Mouse (Mus musculus) CD4-positive helper T cell, adult 2 months (primary cell): ENCODE results near the gene Akt3.

Experiments used
- DNase-seq: peaks from one replicate; pipeline ENCODE4 v3.0.0-alpha.2; 2012; ENCODE audit warnings: low read depth, missing footprints, low spot score

Gene Akt3

GRCm38 (mm10) chr1:177051366-177051963, 206.5 kb downstream of the Akt3 start:
- DNase-seq, result no peak

GRCm38 (mm10) chr1:177048773-177049172, 209.2 kb downstream of the Akt3 start:
- no peak for DNase-seq

GRCm38 (mm10) chr1:177046963-177047362, 211.0 kb downstream of the Akt3 start:
- DNase-seq, result no peak

GRCm38 (mm10) chr1:177045885-177046284, 212.1 kb downstream of the Akt3 start:
- DNase-seq, result no peak

GRCm38 (mm10) chr1:177040058-177040457, 217.9 kb downstream of the Akt3 start:
- no peak for DNase-seq

GRCm38 (mm10) chr1:177039093-177039674, 218.8 kb downstream of the Akt3 start:
- no peak for DNase-seq

- DNase-seq, result no peak
These were observed 219.6 kb downstream of the Akt3 start for GRCm38 (mm10) chr1:177038383-177038782.

- DNase-seq, result no peak
These were observed 222.5 kb downstream of the Akt3 start for GRCm38 (mm10) chr1:177035460-177035859.

- no peak for DNase-seq
These were observed 225.8 kb downstream of the Akt3 start for GRCm38 (mm10) chr1:177032233-177032632.

GRCm38 (mm10) chr1:177031196-177031595, 226.8 kb downstream of the Akt3 start:
- DNase-seq, result no peak

GRCm38 (mm10) chr1:177030669-177031068, 227.3 kb downstream of the Akt3 start:
- no peak for DNase-seq

- no peak for DNase-seq
These were observed 229.0 kb downstream of the Akt3 start for GRCm38 (mm10) chr1:177029032-177029431.

GRCm38 (mm10) chr1:177027706-177028105, 230.3 kb downstream of the Akt3 start:
- DNase-seq, result no peak

- no peak for DNase-seq
These were observed 235.3 kb downstream of the Akt3 start for GRCm38 (mm10) chr1:177022751-177023150.

GRCm38 (mm10) chr1:177019668-177020067, 238.3 kb downstream of the Akt3 start:
- DNase-seq, result no peak

GRCm38 (mm10) chr1:177018750-177019149, 239.3 kb downstream of the Akt3 start:
- DNase-seq, result no peak

GRCm38 (mm10) chr1:177016729-177017128, 241.3 kb downstream of the Akt3 start:
- DNase-seq, result no peak

- no peak for DNase-seq
These were observed 242.1 kb downstream of the Akt3 start for GRCm38 (mm10) chr1:177015917-177016316.

- no peak for DNase-seq
These were observed 243.0 kb downstream of the Akt3 start for GRCm38 (mm10) chr1:177014921-177015439.

GRCm38 (mm10) chr1:177014346-177014745, 243.7 kb downstream of the Akt3 start:
- DNase-seq, result no peak

GRCm38 (mm10) chr1:177013776-177014175, 244.2 kb downstream of the Akt3 start:
- DNase-seq, result no peak

GRCm38 (mm10) chr1:177013313-177013712, 244.7 kb downstream of the Akt3 start:
- DNase-seq, result no peak

GRCm38 (mm10) chr1:177012774-177013173, 245.2 kb downstream of the Akt3 start:
- DNase-seq, result no peak
